Mouse (Mus musculus): ENCODE results near the gene Wdr4.
"Not testable (repeated sequence)": the region's sequence is repeated elsewhere in the genome, so short reads cannot be mapped to it uniquely, and the experiment has no call there.

The Wdr4 gene

GRCm38 (mm10) chr17:31535871-31536629 lies 16.3 kb upstream of the Wdr4 start:
- DNase-seq (ENCODE audit: low read depth): no peak

GRCm38 (mm10) chr17:31535358-31535757 lies 15.6 kb upstream of the Wdr4 start:
- no peak for DNase-seq (ENCODE audit: low read depth)

- DNase-seq (ENCODE audit: low read depth): not testable (repeated sequence)
Observed at GRCm38 (mm10) chr17:31532331-31532730, 12.6 kb upstream of the Wdr4 start.

GRCm38 (mm10) chr17:31531441-31532158 lies 11.8 kb upstream of the Wdr4 start:
- no peak for DNase-seq (ENCODE audit: low read depth)

- DNase-seq (ENCODE audit: low read depth): peak; percentile 55
Observed at GRCm38 (mm10) chr17:31529314-31529713, 9.5 kb upstream of the Wdr4 start.

GRCm38 (mm10) chr17:31525816-31526215 lies 6.0 kb upstream of the Wdr4 start:
- no peak for DNase-seq (ENCODE audit: low read depth)

- no peak for DNase-seq (ENCODE audit: low read depth)
Observed at GRCm38 (mm10) chr17:31525114-31525513, 5.3 kb upstream of the Wdr4 start.

- no peak for DNase-seq (ENCODE audit: low read depth)
Observed at GRCm38 (mm10) chr17:31521948-31522347, 2.2 kb upstream of the Wdr4 start.

GRCm38 (mm10) chr17:31520895-31521294 lies 1.1 kb upstream of the Wdr4 start:
- DNase-seq (ENCODE audit: low read depth): no peak

- DNase-seq (ENCODE audit: low read depth): no peak
Observed at GRCm38 (mm10) chr17:31519344-31519945, 335 bp downstream of the Wdr4 start.

GRCm38 (mm10) chr17:31514696-31515095 lies 5.1 kb downstream of the Wdr4 start:
- no peak for DNase-seq (ENCODE audit: low read depth)

GRCm38 (mm10) chr17:31512593-31512992 lies 7.2 kb downstream of the Wdr4 start:
- DNase-seq (ENCODE audit: low read depth): no peak

GRCm38 (mm10) chr17:31511792-31512495 lies 7.8 kb downstream of the Wdr4 start:
- DNase-seq (ENCODE audit: low read depth): peak; percentile 94

- DNase-seq (ENCODE audit: low read depth): no peak
Observed at GRCm38 (mm10) chr17:31510944-31511343, 8.8 kb downstream of the Wdr4 start.

GRCm38 (mm10) chr17:31506282-31506681 lies 13.5 kb downstream of the Wdr4 start:
- no peak for DNase-seq (ENCODE audit: low read depth)

GRCm38 (mm10) chr17:31505013-31505412 lies 14.8 kb downstream of the Wdr4 start:
- no peak for DNase-seq (ENCODE audit: low read depth)

GRCm38 (mm10) chr17:31503936-31504335 lies 15.8 kb downstream of the Wdr4 start:
- DNase-seq (ENCODE audit: low read depth): no peak

GRCm38 (mm10) chr17:31503337-31503736 lies 16.4 kb downstream of the Wdr4 start:
- no peak for DNase-seq (ENCODE audit: low read depth)

GRCm38 (mm10) chr17:31502261-31502927 lies 17.4 kb downstream of the Wdr4 start:
- DNase-seq (ENCODE audit: low read depth): no peak

- no peak for DNase-seq (ENCODE audit: low read depth)
Observed at GRCm38 (mm10) chr17:31500908-31501307, 18.9 kb downstream of the Wdr4 start.

GRCm38 (mm10) chr17:31500416-31500815 lies 19.4 kb downstream of the Wdr4 start:
- DNase-seq (ENCODE audit: low read depth): no peak

GRCm38 (mm10) chr17:31499725-31500124 lies 20.1 kb downstream of the Wdr4 start:
- DNase-seq (ENCODE audit: low read depth): no peak
